Mouse (Mus musculus) inflammation-experienced regulatory T-cells, adult 16 weeks (primary cell): ENCODE data around the gene Uqcrc1. TPM values are rescaled to one million over a fixed set of nuclear protein-coding genes. Genes with fewer than 3 reads are reported as not detected.

Experiments
- polyA plus RNA-seq: library from polyadenylated mRNA; unstranded; fragments of 100-300 nt; shearing (Covaris generic); gene quantifications from one replicate; pipeline ENCODE4 v1.2.1, GENCODE M21; 2017

Gene Uqcrc1
- polyA plus RNA-seq, result 386 TPM

GRCm38 (mm10) chr9:108936418-108937364 lies at the start of gene Uqcrc1:
Gene Uqcrc1, plus strand, starts transcription at chr9:108936633.

GRCm38 (mm10) chr9:108914491-108914890 lies 21.9 kb upstream of the Uqcrc1 start, which contains the start of gene Tmem89:
Gene Tmem89, plus strand, starts transcription at chr9:108914619.

GRCm38 (mm10) chr9:108953081-108953636 lies 16.7 kb downstream of the Uqcrc1 start, which contains the start of gene Col7a1:
Gene Col7a1, plus strand, starts transcription at chr9:108953586.

GRCm38 (mm10) chr9:108985710-108986109 lies 49.3 kb downstream of the Uqcrc1 start, which contains the start of gene Ucn2:
Gene Ucn2, plus strand, starts transcription at chr9:108986010.

GRCm38 (mm10) chr9:108991428-108992084 lies 55.1 kb downstream of the Uqcrc1 start, which contains the start of gene Pfkfb4:
Gene Pfkfb4, plus strand, starts transcription at chr9:108991778.

Other genes with a start within 250 kb of the Uqcrc1 start
- gene Prkar2a, start 247.3 kb upstream of the Uqcrc1 start, polyA plus RNA-seq, result 3.0 TPM
- 15.2 TPM for gene Ip6k2, start 152.8 kb upstream of the Uqcrc1 start, polyA plus RNA-seq
- gene Nckipsd, start 128.3 kb upstream of the Uqcrc1 start, polyA plus RNA-seq, result 7.7 TPM
- gene Celsr3, start 110.3 kb upstream of the Uqcrc1 start, polyA plus RNA-seq, result not detected
- gene Slc26a6, start 83.3 kb upstream of the Uqcrc1 start, polyA plus RNA-seq, result 17.7 TPM
- gene Tmem89, start 22.0 kb upstream of the Uqcrc1 start, polyA plus RNA-seq, result not detected
- 0.34 TPM for gene Col7a1, start 17.0 kb downstream of the Uqcrc1 start, polyA plus RNA-seq
- not detected for gene Ucn2, start 49.4 kb downstream of the Uqcrc1 start, polyA plus RNA-seq
- 10.9 TPM for gene Pfkfb4, start 55.1 kb downstream of the Uqcrc1 start, polyA plus RNA-seq
- gene Shisa5, start 101.9 kb downstream of the Uqcrc1 start, polyA plus RNA-seq, result 5,738 TPM
- gene Trex1, start 123.1 kb downstream of the Uqcrc1 start, polyA plus RNA-seq, result 111 TPM
- 29.7 TPM for gene Atrip, start 137.5 kb downstream of the Uqcrc1 start, polyA plus RNA-seq
- gene Ccdc51, start 145.9 kb downstream of the Uqcrc1 start, polyA plus RNA-seq, result 18.2 TPM
- 579 TPM for gene Tma7, start 146.0 kb downstream of the Uqcrc1 start, polyA plus RNA-seq
- gene Plxnb1, start 158.8 kb downstream of the Uqcrc1 start, polyA plus RNA-seq, result 4.1 TPM
- not detected for gene Fbxw21, start 225.4 kb downstream of the Uqcrc1 start, polyA plus RNA-seq